Mouse (Mus musculus) limb, embryonic 12.5 days (tissue): ENCODE measurements around the gene Nmral1. TPM values are rescaled to one million over a fixed set of nuclear protein-coding genes. Genes with fewer than 3 reads are reported as not detected.
"Not testable (repeated sequence)": the region's sequence is repeated elsewhere in the genome, so short reads cannot be mapped to it uniquely, and the experiment has no call there.

Experiments used
- ATAC-seq: fragments of 200-750 bp; cut with Nextera tagmentation; 2 replicates; pipeline ENCODE4 v1.8.0; 2017; ENCODE audit warnings: low read depth, moderate TSS enrichment; ENCODE audit not compliant: insufficient number of reproducible peaks, insufficient read depth, low FRiP score, low TSS enrichment
- H3K27ac ChIP-seq: fragments of 300-500 bp; sonication (generic); 2 replicates; pipeline ENCODE4 v1.5.1; 2016; ENCODE audit warnings: mild to moderate bottlenecking, moderate library complexity
- H3K27me3 ChIP-seq: fragments of 300-500 bp; sonication (generic); 2 replicates; pipeline ENCODE4 v1.6.1; 2016; ENCODE audit warnings: mild to moderate bottlenecking, moderate library complexity
- H3K36me3 ChIP-seq: fragments of 300-500 bp; sonication (generic); 2 replicates; pipeline ENCODE4 v1.6.1; 2016; ENCODE audit warnings: mild to moderate bottlenecking, moderate library complexity
- H3K4me1 ChIP-seq: fragments of 300-500 bp; sonication (generic); replicated peaks from 2 replicates; pipeline ENCODE4 v1.6.1; 2016
- H3K4me2 ChIP-seq: fragments of 300-500 bp; sonication (generic); 2 replicates; pipeline ENCODE4 v1.6.1; 2016; ENCODE audit warnings: mild to moderate bottlenecking, moderate library complexity
- H3K4me3 ChIP-seq: fragments of 300-500 bp; sonication (generic); replicated peaks from 2 replicates; pipeline ENCODE4 v1.5.1; 2016; ENCODE audit warnings: mild to moderate bottlenecking
- H3K9ac ChIP-seq: fragments of 300-500 bp; sonication (generic); replicated peaks from 2 replicates; pipeline ENCODE4 v1.6.1; 2016; ENCODE audit warnings: mild to moderate bottlenecking, moderate library complexity
- H3K9me3 ChIP-seq: fragments of 300-500 bp; sonication (generic); 2 replicates; pipeline ENCODE4 v1.6.1; 2016; ENCODE audit warnings: mild to moderate bottlenecking, moderate library complexity
- WGBS: fragments of 180-500 bp; shearing (Covaris S2); methylation state at CpG from one replicate; pipeline ENCODE4 v1.1.7; 2016; 5-methylcytosine and 5-hydroxymethylcytosine counted together
- polyA plus RNA-seq: library from polyadenylated mRNA; unstranded; fragments of >200 nt; fragmentation: Nextera tagmentation; extraction: Ambion mirVana; gene quantifications from 2 replicates; pipeline ENCODE4 v1.2.1, GENCODE M21; 2016

The Nmral1 gene
- 179 and 191 TPM in 2 replicates for polyA plus RNA-seq

- peak; percentile 86 for ATAC-seq
- H3K27ac ChIP-seq, result peak within 1 kb of the TSS; percentile 94
- H3K4me3 ChIP-seq, result peak within 1 kb of the TSS; percentile 63
- peak within 1 kb of the TSS; percentile 59 for H3K4me2 ChIP-seq
- no peaks in the 10 kb centered on the region for H3K27me3 ChIP-seq
- peaks cover 30% of the 10 kb centered on the region for H3K36me3 ChIP-seq
- H3K9ac ChIP-seq, result peak within 1 kb of the TSS; percentile 77
- H3K4me1 ChIP-seq, result peaks cover 11% of the 10 kb centered on the region; the same call in 1 of the 2 replicates
- H3K9me3 ChIP-seq, result no peaks in the 10 kb centered on the region
- WGBS, result 13% methylated on average over 33 of the region's 33 CpGs
Measured at GRCm38 (mm10) chr16:4718753-4719518, at the start of gene Nmral1. Gene Nmral1, minus strand, starts transcription at chr16:4719356.

GRCm38 (mm10) chr16:4768719-4769118 is 49.6 kb upstream of the Nmral1 start:
- no peak for ATAC-seq
- WGBS, result 95% methylated on average over 5 of the region's 5 CpGs
- H3K9ac ChIP-seq, result no peak overlapping the region

GRCm38 (mm10) chr16:4767012-4767790 is 48.0 kb upstream of the Nmral1 start:
- ATAC-seq, result no peak
- Histone ChIP-seq H3K4me1 (no peaks in the 10 kb centered on the region), H3K36me3 (peaks cover 90% of the 10 kb centered on the region), H3K4me3 (no peak overlapping the region), H3K27ac (no peak overlapping the region), H3K27me3 (no peaks in the 10 kb centered on the region), H3K4me2 (no peak overlapping the region), H3K9ac (no peak overlapping the region), H3K9me3 (no peaks in the 10 kb centered on the region)
- WGBS, result 83% methylated on average over 6 of the region's 6 CpGs

More at GRCm38 (mm10) chr16:4768719-4769118, 49.6 kb upstream of the Nmral1 start:
- Histone ChIP-seq H3K4me3 (no peak overlapping the region), H3K27ac (no peak overlapping the region), H3K9me3 (no peaks in the 10 kb centered on the region), H3K27me3 (no peaks in the 10 kb centered on the region), H3K4me2 (no peak overlapping the region), H3K4me1 (no peaks in the 10 kb centered on the region; the same call in 1 of the 2 replicates), H3K36me3 (peaks cover 83% of the 10 kb centered on the region)

- 87% methylated on average over 2 of the region's 2 CpGs for WGBS
- peaks cover 81% of the 10 kb centered on the region for H3K36me3 ChIP-seq
- no peak overlapping the region for H3K27ac ChIP-seq
Measured at GRCm38 (mm10) chr16:4765852-4766251, 46.7 kb upstream of the Nmral1 start.

GRCm38 (mm10) chr16:4763276-4763675 is 44.1 kb upstream of the Nmral1 start:
- H3K36me3 ChIP-seq, result peaks cover 55% of the 10 kb centered on the region
- no peak overlapping the region for H3K27ac ChIP-seq
- no peaks in the 10 kb centered on the region for H3K4me1 ChIP-seq
- H3K9me3 ChIP-seq, result no peaks in the 10 kb centered on the region
- WGBS, result 41% methylated on average over 2 of the region's 2 CpGs
- no peak for ATAC-seq
- no peak overlapping the region for H3K9ac ChIP-seq
- no peak overlapping the region for H3K4me2 ChIP-seq
- H3K27me3 ChIP-seq, result no peaks in the 10 kb centered on the region
- no peak overlapping the region for H3K4me3 ChIP-seq

More at GRCm38 (mm10) chr16:4765852-4766251, 46.7 kb upstream of the Nmral1 start:
- H3K27me3 ChIP-seq, result no peaks in the 10 kb centered on the region
- no peak overlapping the region for H3K9ac ChIP-seq
- no peak for ATAC-seq
- H3K4me2 ChIP-seq, result no peak overlapping the region
- H3K4me3 ChIP-seq, result no peak overlapping the region
- H3K9me3 ChIP-seq, result no peaks in the 10 kb centered on the region
- no peaks in the 10 kb centered on the region for H3K4me1 ChIP-seq

GRCm38 (mm10) chr16:4762437-4762836 is 43.3 kb upstream of the Nmral1 start:
- H3K9me3 ChIP-seq, result no peaks in the 10 kb centered on the region
- no peak overlapping the region for H3K27ac ChIP-seq
- H3K36me3 ChIP-seq, result peaks cover 47% of the 10 kb centered on the region
- no peak overlapping the region for H3K4me2 ChIP-seq
- WGBS, result 96% methylated on average over 4 of the region's 4 CpGs
- no peak overlapping the region for H3K4me3 ChIP-seq
- no peak overlapping the region for H3K9ac ChIP-seq
- no peaks in the 10 kb centered on the region for H3K27me3 ChIP-seq
- ATAC-seq, result no peak
- H3K4me1 ChIP-seq, result no peaks in the 10 kb centered on the region

- Histone ChIP-seq H3K4me2 (peak overlapping the region; percentile 36), H3K27ac (peak overlapping the region; percentile 73), H3K4me3 (peak overlapping the region; percentile 40), H3K9ac (peak overlapping the region; percentile 60)
- WGBS, result 4% methylated on average over 33 of the region's 42 CpGs
- not testable (repeated sequence) for ATAC-seq, H3K9me3 ChIP-seq, H3K27me3 ChIP-seq, H3K4me1 ChIP-seq, H3K36me3 ChIP-seq
Measured at GRCm38 (mm10) chr16:4756660-4757335, 37.6 kb upstream of the Nmral1 start.

GRCm38 (mm10) chr16:4754045-4754444 is 34.9 kb upstream of the Nmral1 start:
- H3K4me2 ChIP-seq, result no peak overlapping the region
- H3K4me3 ChIP-seq, result no peak overlapping the region
- ATAC-seq, result no peak
- H3K27ac ChIP-seq, result no peak overlapping the region
- H3K36me3 ChIP-seq, result peaks cover 5% of the 10 kb centered on the region; the same call in 1 of the 2 replicates
- H3K27me3 ChIP-seq, result no peaks in the 10 kb centered on the region
- no peaks in the 10 kb centered on the region for H3K9me3 ChIP-seq
- H3K4me1 ChIP-seq, result no peaks in the 10 kb centered on the region; the same call in 1 of the 2 replicates
- 93% methylated on average over 3 of the region's 3 CpGs for WGBS
- H3K9ac ChIP-seq, result no peak overlapping the region

GRCm38 (mm10) chr16:4752155-4752554 is 33.0 kb upstream of the Nmral1 start:
- Histone ChIP-seq H3K9me3 (no peaks in the 10 kb centered on the region), H3K9ac (no peak overlapping the region), H3K4me1 (no peaks in the 10 kb centered on the region; the same call in 1 of the 2 replicates), H3K4me3 (no peak overlapping the region), H3K36me3 (peaks cover 5% of the 10 kb centered on the region; the same call in 1 of the 2 replicates), H3K27me3 (no peaks in the 10 kb centered on the region), H3K4me2 (no peak overlapping the region), H3K27ac (no peak overlapping the region)
- WGBS, result 87% methylated on average over 3 of the region's 3 CpGs
- no peak for ATAC-seq

- Histone ChIP-seq H3K27ac (no peak overlapping the region), H3K36me3 (peaks cover 11% of the 10 kb centered on the region; the same call in 1 of the 2 replicates), H3K27me3 (no peaks in the 10 kb centered on the region), H3K9me3 (peaks cover 11% of the 10 kb centered on the region; the same call in 1 of the 2 replicates), H3K4me3 (no peak overlapping the region), H3K4me2 (no peak overlapping the region), H3K9ac (no peak overlapping the region), H3K4me1 (no peaks in the 10 kb centered on the region)
- 91% methylated on average over 1 of the region's 1 CpGs for WGBS
- ATAC-seq, result no peak
Measured at GRCm38 (mm10) chr16:4742186-4742585, 23.0 kb upstream of the Nmral1 start.

GRCm38 (mm10) chr16:4739994-4740393 is 20.8 kb upstream of the Nmral1 start:
- Histone ChIP-seq H3K27ac (no peak overlapping the region), H3K4me3 (no peak overlapping the region), H3K4me1 (no peaks in the 10 kb centered on the region), H3K27me3 (no peaks in the 10 kb centered on the region), H3K4me2 (no peak overlapping the region), H3K9me3 (peaks cover 11% of the 10 kb centered on the region; the same call in 1 of the 2 replicates), H3K9ac (no peak overlapping the region), H3K36me3 (peaks cover 14% of the 10 kb centered on the region; the same call in 1 of the 2 replicates)
- 87% methylated on average over 2 of the region's 2 CpGs for WGBS
- no peak for ATAC-seq
